Mouse (Mus musculus) cerebellum, adult 2 months (tissue): ENCODE measurements around the gene Hnrnpu. TPM values are rescaled to one million over a fixed set of nuclear protein-coding genes. Genes with fewer than 3 reads are reported as not detected.

ENCODE experiments used
- DNase-seq, 2 experiments: peaks; one replicate each; pipeline ENCODE4 v3.0.0; 2021
- H3K27ac ChIP-seq: fragments of 200-500 bp; 2 replicates; pipeline ENCODE4 v1.5.1; 2012; ENCODE audit warnings: low read length, control low read depth, inconsistent platforms; ENCODE audit not compliant: insufficient read depth
- H3K27me3 ChIP-seq: fragments of 200-500 bp; 2 replicates; pipeline ENCODE4 v1.6.1; 2012; ENCODE audit warnings: inconsistent platforms, mild to moderate bottlenecking, low read length, moderate library complexity; ENCODE audit not compliant: control insufficient read depth, insufficient read depth
- H3K4me1 ChIP-seq: fragments of 200-500 bp; 2 replicates; pipeline ENCODE4 v1.6.1; 2011; ENCODE audit warnings: low read length; ENCODE audit not compliant: control insufficient read depth, insufficient read depth
- H3K4me3 ChIP-seq: fragments of 200-500 bp; replicated peaks from 2 replicates; pipeline ENCODE3; 2011; ENCODE audit warnings: mild to moderate bottlenecking, low read depth, low read length, control low read depth; ENCODE audit not compliant: insufficient read depth
- CTCF ChIP-seq: fragments of 200-500 bp; IDR thresholded peaks from 2 replicates; pipeline ENCODE4 v1.5.1; 2011; ENCODE audit warnings: low read depth, mild to moderate bottlenecking, control low read depth, low read length, moderate library complexity, borderline replicate concordance; ENCODE audit not compliant: insufficient read depth
- POLR2A ChIP-seq: fragments of 200-500 bp; IDR thresholded peaks from 2 replicates; pipeline ENCODE4 v1.6.1; 2011; ENCODE audit warnings: low read length, control low read depth, borderline replicate concordance; ENCODE audit not compliant: insufficient read depth
- WGBS: fragments of 180-500 bp; shearing (Covaris S2); methylation state at CpG from one replicate; pipeline ENCODE4 v1.1.7; 2018; 5-methylcytosine and 5-hydroxymethylcytosine counted together
- polyA plus RNA-seq: library from polyadenylated mRNA; depleted of rRNA; stranded (reverse); fragments of >200 nt; gene quantifications from 2 replicates; pipeline ENCODE4 v1.2.3, GENCODE M21; 2012

Hnrnpu gene
- polyA plus RNA-seq, 1 experiment = 365 TPM

DNA sequence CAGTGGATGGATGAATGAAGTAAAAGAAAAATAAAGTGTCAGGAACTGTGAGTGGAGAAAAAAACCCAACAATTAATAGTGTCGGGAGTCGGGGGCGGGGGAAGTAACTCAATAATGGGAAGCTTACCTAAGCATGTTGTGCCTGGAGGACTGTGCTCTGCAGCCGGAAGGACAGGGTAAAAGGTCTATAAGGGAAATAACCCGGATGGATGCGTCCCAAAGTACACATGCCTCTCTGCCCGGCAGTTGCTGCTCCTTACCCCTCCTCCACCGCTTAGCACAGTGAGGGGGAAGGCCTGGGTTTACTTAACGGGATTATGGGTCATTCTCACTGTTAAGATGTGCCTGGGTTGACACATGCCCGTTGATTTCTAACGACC, 31.7 kb upstream of the Hnrnpu start:
- peak in 1 of 2 experiments; percentile 71 for DNase-seq
- 1% methylated on average over 11 of the region's 11 CpGs for WGBS
- TF ChIP-seq CTCF (no peak), POLR2A (no peak)
- Histone ChIP-seq H3K4me3 (peak overlapping the region; percentile 44), H3K27me3 (no peaks in the 10 kb centered on the region), H3K27ac (peak overlapping the region; percentile 95), H3K4me1 (peaks cover 9% of the 10 kb centered on the region; the same call in 1 of the 2 replicates)

DNA sequence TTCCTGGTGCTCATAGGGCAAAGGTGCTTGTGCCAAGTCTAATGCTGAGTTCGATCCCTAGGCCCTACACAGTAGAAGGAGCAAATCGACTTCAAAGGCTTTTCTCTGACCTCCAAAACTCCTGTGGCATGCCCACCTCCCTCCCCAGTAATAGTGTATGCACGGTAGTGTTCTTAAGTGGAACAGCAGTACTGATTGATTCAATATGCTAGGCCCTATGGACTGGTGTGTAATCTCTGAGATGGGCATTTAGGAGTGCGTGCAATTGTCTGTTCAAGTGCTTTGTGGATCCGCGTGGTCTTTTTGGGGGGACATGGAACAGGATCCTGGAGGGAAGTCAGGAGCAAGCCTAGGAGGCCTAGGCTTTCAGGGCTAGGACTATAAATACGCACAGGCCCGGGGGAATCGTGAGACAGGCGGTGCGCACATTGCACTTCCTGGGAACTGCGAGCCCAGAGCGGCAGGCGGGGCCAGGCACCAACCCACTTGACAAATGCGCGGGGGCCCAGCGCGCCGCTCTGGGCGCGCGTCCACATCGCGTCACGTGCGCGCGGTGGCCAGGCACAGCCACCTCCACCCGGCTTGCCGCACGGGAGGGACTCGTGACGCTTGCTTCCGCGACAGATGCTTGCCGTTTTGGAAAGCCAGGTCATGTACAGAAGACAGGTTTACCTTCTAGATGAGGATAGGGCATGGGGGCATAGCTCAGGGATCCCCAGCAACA, 31.1 kb upstream of the Hnrnpu start:
- 2% methylated on average over 36 of the region's 36 CpGs for WGBS
- Histone ChIP-seq H3K27me3 (no peaks in the 10 kb centered on the region), H3K4me1 (peaks cover 9% of the 10 kb centered on the region; the same call in 1 of the 2 replicates), H3K27ac (peak overlapping the region; percentile 95), H3K4me3 (peak overlapping the region; percentile 44)
- DNase-seq = peak; percentile 96 to 99
- TF ChIP-seq CTCF (no peak), POLR2A (peak; percentile 84; the same call in 1 of the 2 replicates)

DNA sequence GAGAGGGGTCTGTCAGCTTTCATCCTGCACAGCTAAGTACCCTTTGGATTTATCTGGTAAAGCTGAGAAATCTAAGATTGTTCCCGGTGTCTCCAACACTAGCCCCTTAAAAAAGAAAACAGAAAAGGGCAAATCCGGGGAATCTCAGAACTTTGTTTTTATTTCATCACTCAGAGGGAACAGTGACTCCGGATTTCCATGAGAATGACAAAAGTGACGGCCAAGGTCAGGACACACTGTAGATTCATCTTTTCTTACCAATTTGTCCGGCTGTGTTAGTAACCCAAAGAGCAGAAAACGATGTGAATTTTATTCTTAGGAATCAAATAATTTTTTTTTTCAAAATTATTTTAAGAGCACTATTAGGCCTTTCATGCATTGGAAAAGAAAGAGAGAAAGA, 30.5 kb upstream of the Hnrnpu start:
- Histone ChIP-seq H3K27ac (peak overlapping the region; percentile 95; the same call in 1 of the 2 replicates), H3K4me3 (no peak overlapping the region), H3K27me3 (no peaks in the 10 kb centered on the region), H3K4me1 (peaks cover 9% of the 10 kb centered on the region; the same call in 1 of the 2 replicates)
- WGBS = 86% methylated on average over 6 of the region's 6 CpGs
- DNase-seq = no peak
- TF ChIP-seq POLR2A (no peak), CTCF (no peak)

DNA sequence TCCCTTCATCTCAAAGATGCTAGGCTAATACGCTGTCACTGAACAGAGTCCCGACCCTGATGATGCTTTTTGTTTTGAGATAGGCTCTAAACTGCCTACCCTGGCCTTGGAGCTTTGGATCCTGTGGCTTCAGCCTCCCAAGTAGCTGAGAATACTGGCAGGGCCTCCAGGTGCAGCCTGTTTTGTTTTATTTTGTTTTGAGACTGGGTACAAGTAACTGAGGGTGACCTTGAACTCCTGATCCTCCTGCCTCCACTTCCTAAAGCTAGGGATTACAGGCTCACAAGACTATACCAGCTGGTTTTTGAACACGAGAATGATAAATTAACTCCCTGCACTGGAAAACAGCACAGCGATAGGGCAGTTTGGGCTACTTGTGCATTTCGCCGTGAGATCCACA, 27.6 kb upstream of the Hnrnpu start:
- H3K27me3 ChIP-seq = no peaks in the 10 kb centered on the region
- H3K27ac ChIP-seq = no peak overlapping the region
- WGBS = 89% methylated on average over 6 of the region's 6 CpGs
- no peak for DNase-seq
- TF ChIP-seq POLR2A (no peak), CTCF (no peak)
- peaks cover 9% of the 10 kb centered on the region; the same call in 1 of the 2 replicates for H3K4me1 ChIP-seq
- no peak overlapping the region for H3K4me3 ChIP-seq

DNA sequence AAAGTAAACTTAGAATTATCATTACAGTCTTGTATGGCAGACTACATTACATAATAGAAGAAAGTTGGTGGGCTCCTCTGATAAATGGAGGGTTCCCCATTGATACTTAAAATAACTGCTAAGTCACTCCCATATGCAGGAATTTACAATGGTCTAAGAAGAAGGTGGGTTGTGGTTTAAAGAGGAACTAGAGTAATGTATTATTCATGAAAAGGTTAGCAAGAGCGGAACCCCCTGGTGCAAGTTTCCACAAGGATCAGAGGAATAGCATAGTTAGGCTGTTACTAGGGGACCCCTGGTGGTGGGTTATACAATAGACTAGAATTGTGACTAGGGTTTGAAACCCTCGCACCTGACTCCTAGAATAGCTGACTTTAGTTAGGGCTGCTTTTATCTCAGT, 23.1 kb upstream of the Hnrnpu start:
- DNase-seq = no peak
- TF ChIP-seq CTCF (no peak), POLR2A (no peak)
- no peak overlapping the region for H3K27ac ChIP-seq
- no peaks in the 10 kb centered on the region for H3K4me1 ChIP-seq
- no peak overlapping the region for H3K4me3 ChIP-seq
- no peaks in the 10 kb centered on the region for H3K27me3 ChIP-seq
- WGBS = 75% methylated on average over 2 of the region's 2 CpGs

DNA sequence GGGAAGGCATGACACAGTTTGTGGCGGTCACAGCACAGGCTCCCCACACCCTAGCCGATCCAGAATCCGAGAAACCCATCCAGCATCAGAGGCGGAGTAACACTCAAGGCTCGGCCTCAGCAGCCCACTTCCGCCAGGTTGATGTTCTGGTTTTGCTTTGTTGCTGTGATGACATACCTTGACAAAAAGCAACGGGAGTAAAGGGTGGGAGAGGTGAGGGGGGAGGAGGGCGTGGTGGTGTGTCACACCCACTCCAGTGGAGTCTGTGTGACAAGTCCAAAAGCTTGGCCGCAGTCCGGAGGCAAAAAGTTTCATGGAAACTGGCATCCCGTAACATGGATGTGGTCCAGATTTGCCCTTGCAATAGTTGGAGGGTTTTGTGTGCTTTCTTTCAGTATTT, 22.7 kb upstream of the Hnrnpu start:
- no peak for TF ChIP-seq CTCF
- TF ChIP-seq POLR2A = no peak
- Histone ChIP-seq H3K4me1 (no peaks in the 10 kb centered on the region), H3K4me3 (no peak overlapping the region), H3K27ac (no peak overlapping the region), H3K27me3 (no peaks in the 10 kb centered on the region)
- DNase-seq = no peak
- 69% methylated on average over 11 of the region's 11 CpGs for WGBS

DNA sequence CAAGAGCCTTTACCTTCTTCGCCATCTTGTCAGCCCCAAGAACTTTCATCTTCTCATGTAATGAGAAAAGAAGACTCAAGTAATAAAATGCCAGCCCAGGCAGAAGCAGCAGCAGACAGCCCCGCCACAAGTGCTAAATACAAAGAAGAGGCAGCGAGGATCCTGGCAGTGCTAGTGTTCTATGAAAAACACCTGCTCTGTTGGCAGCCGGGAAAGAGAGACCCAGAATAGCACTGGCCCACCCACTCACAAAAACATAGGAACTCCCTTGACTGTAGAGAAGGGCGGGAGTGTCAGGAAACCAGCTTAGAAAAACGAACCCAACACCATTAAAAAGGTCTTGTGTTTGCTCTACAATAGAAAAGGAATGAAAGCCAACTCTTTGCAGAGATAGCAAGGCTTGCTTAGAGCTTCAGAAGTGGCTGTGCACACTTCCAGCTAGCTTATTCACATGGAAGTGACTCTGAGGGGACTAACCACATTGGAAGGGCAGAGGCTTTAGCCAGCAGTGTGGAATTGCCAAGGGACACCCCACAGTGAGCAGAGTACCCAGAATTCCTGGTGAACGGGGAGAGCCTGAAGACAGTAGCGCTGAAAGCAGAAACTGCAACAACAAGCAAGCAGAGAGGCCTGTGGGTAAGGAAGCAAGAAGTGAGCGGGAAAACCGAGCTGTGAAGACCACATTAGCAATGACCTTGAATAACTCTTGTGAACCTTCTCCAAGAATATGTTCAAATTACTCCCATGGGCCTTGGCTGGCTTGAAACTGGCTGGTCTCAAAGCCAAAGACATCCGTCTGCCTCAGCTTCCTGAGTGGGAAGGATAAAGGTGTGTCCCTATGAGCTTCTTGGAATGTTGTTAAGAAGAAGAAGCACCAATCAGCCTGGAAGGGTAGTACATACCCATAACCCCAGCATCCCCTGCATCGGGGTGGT, 20.4 kb upstream of the Hnrnpu start:
- Histone ChIP-seq H3K27ac (no peak overlapping the region), H3K27me3 (no peaks in the 10 kb centered on the region), H3K4me3 (no peak overlapping the region), H3K4me1 (no peaks in the 10 kb centered on the region)
- DNase-seq = no peak
- TF ChIP-seq CTCF (no peak), POLR2A (no peak)
- WGBS = 48% methylated on average over 12 of the region's 12 CpGs

DNA sequence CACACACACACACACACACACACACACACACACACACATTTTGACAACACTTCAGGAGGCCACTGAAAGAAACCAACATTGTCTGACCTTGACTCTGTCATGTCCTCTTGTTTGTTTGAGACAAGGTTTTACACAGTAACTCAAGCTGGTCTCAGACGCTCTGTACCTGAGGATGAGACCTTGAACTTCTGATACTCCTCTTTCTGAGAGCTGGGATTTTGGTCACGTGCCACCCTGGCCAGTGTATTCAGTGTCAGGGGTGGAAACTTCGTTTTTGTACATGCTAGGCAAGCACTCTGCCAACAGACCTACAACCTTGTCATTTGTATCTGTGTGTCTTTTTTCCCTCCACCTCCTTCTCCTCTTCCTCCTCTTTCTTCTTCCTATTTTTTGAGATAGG, 17.0 kb upstream of the Hnrnpu start:
- no peak overlapping the region for H3K4me3 ChIP-seq
- no peaks in the 10 kb centered on the region for H3K27me3 ChIP-seq
- H3K4me1 ChIP-seq = no peaks in the 10 kb centered on the region
- TF ChIP-seq POLR2A (no peak), CTCF (no peak)
- WGBS = 69% methylated on average over 3 of the region's 3 CpGs
- DNase-seq = no peak
- H3K27ac ChIP-seq = no peak overlapping the region
